30 mouse cellular contexts compared by ENCODE assay signal in genomic region chr19:6023059-6023458, GRCm38 (mm10). TPM values are rescaled to one million over a fixed set of nuclear protein-coding genes. Genes with fewer than 3 reads are reported as not detected.
"Had no signal": no experiment of that assay in that cellular context is flagged by ENCODE, and none has a peak within 500 bp of the region (broad histone marks: within the 10 kb centered on the region; RNA-seq: fewer than 3 reads in every experiment).

No protein-coding gene starts in this region.

- H3K27me3 ChIP-seq: hindbrain, embryonic 12.5 days; intestine, embryonic 15.5 days; kidney, embryonic 15.5 days; limb, embryonic 13.5 days had no signal

- H3K36me3 ChIP-seq: heart, embryonic 10.5 days; heart, embryonic 12.5 days; hindbrain, embryonic 10.5 days; hindbrain, embryonic 12.5 days; intestine, embryonic 15.5 days; kidney, embryonic 15.5 days; limb, embryonic 13.5 days had no signal

- H3K9ac ChIP-seq: heart, embryonic 12.5 days; hindbrain, embryonic 12.5 days; hindbrain, embryonic 14.5 days; intestine, embryonic 15.5 days; kidney, embryonic 15.5 days; limb, embryonic 13.5 days had no signal

- H3K4me3 ChIP-seq: gastrocnemius, adult 2 months; heart, embryonic 10.5 days; heart, embryonic 12.5 days; hindbrain, embryonic 10.5 days; hindbrain, embryonic 12.5 days; intestine, embryonic 15.5 days; kidney, embryonic 15.5 days; limb, embryonic 13.5 days had no signal

- DNase-seq: gastrocnemius, adult 2 months; gastrocnemius, postnatal 10 days; gastrocnemius, postnatal 25 days; heart, adult 18-20 months; heart, postnatal 10 days; heart, postnatal 4 days; kidney, adult 18-20 months; kidney, adult 8-10 months; kidney, postnatal 14 days; kidney, postnatal 36 days; layer of hippocampus, adult 9-11 months; layer of hippocampus, postnatal 36 days; left cerebral cortex, postnatal 4 days had no signal

- H3K9me3 ChIP-seq: heart, embryonic 10.5 days; heart, embryonic 12.5 days; hindbrain, embryonic 10.5 days; hindbrain, embryonic 12.5 days; intestine, embryonic 15.5 days; kidney, embryonic 15.5 days; limb, embryonic 13.5 days had no signal

- H3K4me2 ChIP-seq: heart, embryonic 12.5 days; hindbrain, embryonic 12.5 days; hindbrain, embryonic 14.5 days; intestine, embryonic 15.5 days; kidney, embryonic 15.5 days; limb, embryonic 13.5 days had no signal

- H3K27ac ChIP-seq: gastrocnemius, adult 2 months; heart, embryonic 10.5 days; hindbrain, embryonic 12.5 days; hindbrain, embryonic 14.5 days; intestine, embryonic 15.5 days; kidney, embryonic 15.5 days; kidney, postnatal 0 days; limb, embryonic 13.5 days had no signal

- H3K4me1 ChIP-seq: heart, embryonic 12.5 days; hindbrain, embryonic 12.5 days; limb, embryonic 13.5 days had no signal

- ATAC-seq: hindbrain, embryonic 16.5 days; inflammation-experienced regulatory T-cells, adult 6 months; intestine, embryonic 15.5 days; intestine, postnatal 0 days had no signal

RNA-seq across cellular contexts. Expression of gene Slc22a20, which starts 37.1 kb away (rescaled TPM):
- polyA plus RNA-seq: frontal cortex, adult 2 months; heart, embryonic 10.5 days; heart, embryonic 12.5 days; heart, embryonic 14.5 days; heart, embryonic 16.5 days; hindbrain, embryonic 10.5 days; hindbrain, embryonic 12.5 days; hindbrain, embryonic 14.5 days; hindbrain, embryonic 16.5 days; inflammation-experienced regulatory T-cells, adult 6 months; intestine, embryonic 15.5 days; intestine, postnatal 0 days; kidney, embryonic 15.5 days; kidney, postnatal 0 days; large intestine, adult 2 months; limb, embryonic 11.5 days; limb, embryonic 13.5 days had no signal
